Mouse (Mus musculus) liver, embryonic 16.5 days (tissue): Measurements from ENCODE around the gene Rhobtb3. TPM values are rescaled to one million over a fixed set of nuclear protein-coding genes. Genes with fewer than 3 reads are reported as not detected.

Experiments used
- ATAC-seq: fragments of 200-750 bp; cut with Nextera tagmentation; 2 replicates; pipeline ENCODE4 v1.8.0; 2017; ENCODE audit warnings: low read depth, mild to moderate bottlenecking, moderate number of reproducible peaks, moderate library complexity
- H3K27ac ChIP-seq: fragments of 300-500 bp; sonication (generic); 2 replicates; pipeline ENCODE4 v1.5.1; 2014; ENCODE audit warnings: mild to moderate bottlenecking, low read length
- H3K27me3 ChIP-seq: fragments of 300-500 bp; sonication (generic); 2 replicates; pipeline ENCODE4 v1.6.1; 2014; ENCODE audit warnings: low read depth, low read length, mixed read lengths; ENCODE audit not compliant: control insufficient read depth, insufficient read depth
- H3K36me3 ChIP-seq: fragments of 300-500 bp; sonication (generic); 2 replicates; pipeline ENCODE4 v1.6.1; 2014; ENCODE audit warnings: mild to moderate bottlenecking; ENCODE audit not compliant: control insufficient read depth, insufficient read depth
- H3K4me1 ChIP-seq: fragments of 300-500 bp; sonication (generic); 2 replicates; pipeline ENCODE4 v1.6.1; 2014; ENCODE audit warnings: low read depth, low read length, mixed read lengths; ENCODE audit not compliant: control insufficient read depth
- H3K4me2 ChIP-seq: fragments of 300-500 bp; sonication (generic); 2 replicates; pipeline ENCODE4 v1.6.1; 2014; ENCODE audit warnings: low read depth, low read length, mixed read lengths
- H3K4me3 ChIP-seq: fragments of 300-500 bp; sonication (generic); 2 replicates; pipeline ENCODE4 v1.5.1; 2014; ENCODE audit warnings: low read depth, mild to moderate bottlenecking, low read length
- H3K9ac ChIP-seq: fragments of 300-500 bp; sonication (generic); 2 replicates; pipeline ENCODE4 v1.6.1; 2014; ENCODE audit warnings: low read depth, low read length
- H3K9me3 ChIP-seq: fragments of 300-500 bp; sonication (generic); replicated peaks from 2 replicates; pipeline ENCODE4 v1.6.1; 2016; ENCODE audit warnings: low read length; ENCODE audit not compliant: control insufficient read depth
- WGBS: fragments of 180-500 bp; shearing (Covaris S2); extraction: QIAGEN DNeasy Blood & Tissue Kit; methylation state at CpG from one replicate; pipeline ENCODE4 v1.1.7; 2014; ENCODE audit not compliant: insufficient replicate concordance; 5-methylcytosine and 5-hydroxymethylcytosine counted together
- polyA plus RNA-seq: library from polyadenylated mRNA; unstranded; fragments of >200 nt; fragmentation: Nextera tagmentation; extraction: Ambion mirVana; gene quantifications from 2 replicates; pipeline ENCODE4 v1.2.1, GENCODE M21; 2015

Gene Rhobtb3
- polyA plus RNA-seq, 1 experiment from 2014 or later: 4.0 TPM

DNA sequence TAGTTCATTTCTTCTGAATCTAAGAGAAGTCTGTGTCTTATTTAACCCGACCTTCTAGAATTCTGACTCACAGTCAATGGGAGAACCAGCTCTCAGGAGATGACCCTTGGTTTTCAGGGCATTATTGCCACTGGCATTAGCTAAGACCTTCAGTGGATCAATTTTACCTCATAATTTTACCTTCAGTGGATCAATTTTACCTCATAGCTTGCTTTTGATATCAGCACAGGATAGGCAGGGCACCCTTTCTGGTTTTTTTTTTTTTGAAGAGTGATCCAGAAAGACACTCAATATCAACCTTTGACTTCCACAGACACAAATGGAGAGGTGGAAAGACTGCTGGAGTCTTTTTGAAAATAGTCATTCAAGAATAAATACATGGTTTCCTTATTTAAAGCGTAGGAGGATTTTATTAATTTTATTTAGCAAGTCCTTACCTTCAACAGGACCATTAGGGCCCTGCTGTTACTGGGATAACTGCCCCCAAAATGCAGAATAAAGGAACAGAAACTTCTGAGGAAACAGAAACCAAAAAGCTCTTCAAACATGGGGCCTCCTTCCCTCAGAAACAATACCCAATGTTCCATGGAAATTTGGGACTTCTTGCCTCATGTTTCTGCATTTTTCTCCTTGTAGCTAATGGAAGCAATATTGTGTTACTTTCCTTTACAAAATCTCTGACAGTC is 98.7 kb downstream of the Rhobtb3 start:
- ATAC-seq: no peak
- no peak overlapping the region; the same call in 1 of the 2 replicates for H3K27ac ChIP-seq
- H3K27me3 ChIP-seq: no peaks in the 10 kb centered on the region
- H3K4me1 ChIP-seq: peaks cover 19% of the 10 kb centered on the region
- H3K4me2 ChIP-seq: peak overlapping the region; percentile 12; the same call in 1 of the 2 replicates
- no peaks in the 10 kb centered on the region for H3K9me3 ChIP-seq
- WGBS: 72% methylated on average over 2 of the region's 2 CpGs
- H3K4me3 ChIP-seq: no peak overlapping the region
- peaks cover 4% of the 10 kb centered on the region for H3K36me3 ChIP-seq
- no peak overlapping the region for H3K9ac ChIP-seq

DNA sequence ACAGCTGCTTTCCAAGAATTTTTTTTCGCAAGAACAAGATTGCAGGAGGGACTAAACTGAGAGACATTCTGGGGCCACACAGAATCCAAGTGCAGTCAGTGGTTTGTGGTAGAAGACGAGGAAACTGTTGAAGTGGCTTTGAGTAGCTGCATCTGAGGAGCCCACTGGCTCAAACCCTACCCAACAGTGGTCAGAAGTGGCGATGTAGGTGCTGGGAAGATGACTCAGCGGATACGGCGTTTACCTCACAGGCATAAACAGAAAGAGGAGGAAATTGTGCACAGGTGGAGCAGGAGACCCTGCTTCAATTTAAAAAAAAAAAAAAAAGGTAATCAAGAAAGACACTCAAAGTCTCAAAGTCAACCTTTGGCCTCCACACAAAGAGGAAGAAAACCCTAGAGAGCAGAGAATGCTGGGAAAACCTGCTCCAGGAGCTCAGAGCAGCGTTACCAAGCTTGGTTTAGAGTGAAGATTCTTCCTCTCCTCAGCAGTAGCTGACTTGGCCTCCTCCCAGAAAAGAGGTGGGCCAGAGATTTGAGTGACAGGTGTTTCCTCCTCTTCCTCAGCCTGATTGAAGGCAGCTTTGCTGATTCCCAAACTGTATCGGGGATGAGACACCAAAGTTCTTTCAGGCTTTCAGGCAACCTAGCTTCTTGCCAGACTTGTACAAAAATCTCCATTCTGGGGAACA is 99.6 kb downstream of the Rhobtb3 start:
- no peak for ATAC-seq
- Histone ChIP-seq H3K9ac (no peak overlapping the region), H3K4me1 (peaks cover 23% of the 10 kb centered on the region), H3K4me3 (no peak overlapping the region), H3K27ac (peak overlapping the region; percentile 21; the same call in 1 of the 2 replicates), H3K27me3 (no peaks in the 10 kb centered on the region), H3K9me3 (no peaks in the 10 kb centered on the region), H3K36me3 (peaks cover 3% of the 10 kb centered on the region; the same call in 1 of the 2 replicates), H3K4me2 (no peak overlapping the region)
- WGBS: 43% methylated on average over 8 of the region's 8 CpGs

- Histone ChIP-seq H3K36me3 (peaks cover 3% of the 10 kb centered on the region; the same call in 1 of the 2 replicates), H3K4me3 (no peak overlapping the region), H3K4me1 (peaks cover 26% of the 10 kb centered on the region), H3K9me3 (no peaks in the 10 kb centered on the region), H3K27me3 (no peaks in the 10 kb centered on the region), H3K4me2 (no peak overlapping the region), H3K9ac (no peak overlapping the region), H3K27ac (no peak overlapping the region)
- no peak for ATAC-seq
- 85% methylated on average over 5 of the region's 5 CpGs for WGBS
Observed at GRCm38 (mm10) chr13:75843331-75843730, 100.4 kb downstream of the Rhobtb3 start.

DNA sequence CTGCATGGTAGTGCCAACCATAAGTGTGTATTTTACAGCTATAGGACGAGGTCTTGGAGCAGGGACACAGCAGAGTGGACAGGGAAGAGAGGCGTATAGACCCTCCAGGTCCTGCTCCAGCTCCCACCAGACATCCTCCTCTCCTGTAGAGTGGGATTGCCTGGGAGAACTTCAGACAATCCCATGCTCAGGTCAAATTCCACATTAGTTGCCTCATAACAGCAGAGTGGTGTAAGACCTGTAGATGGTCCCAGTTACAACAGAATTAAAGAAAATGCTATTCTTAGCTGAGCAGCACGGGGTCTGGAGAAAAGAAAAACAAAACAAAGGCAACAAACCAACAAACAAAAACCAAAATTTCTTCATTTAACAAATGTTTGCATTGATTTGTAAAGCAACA is 101.8 kb downstream of the Rhobtb3 start:
- Histone ChIP-seq H3K9ac (no peak overlapping the region), H3K9me3 (no peaks in the 10 kb centered on the region), H3K4me3 (peak overlapping the region; percentile 65; the same call in 1 of the 2 replicates), H3K36me3 (no peaks in the 10 kb centered on the region), H3K4me2 (peak overlapping the region; percentile 66), H3K4me1 (peaks cover 23% of the 10 kb centered on the region), H3K27ac (no peak overlapping the region), H3K27me3 (no peaks in the 10 kb centered on the region)
- WGBS: 62% methylated on average over 3 of the region's 3 CpGs
- ATAC-seq: peak; percentile 37

- 54% methylated on average over 6 of the region's 6 CpGs for WGBS
- peaks cover 20% of the 10 kb centered on the region for H3K4me1 ChIP-seq
- no peak for ATAC-seq
Observed at GRCm38 (mm10) chr13:75840752-75841285, 102.9 kb downstream of the Rhobtb3 start.

GRCm38 (mm10) chr13:75839719-75840481 is 103.8 kb downstream of the Rhobtb3 start, which contains the start of gene Glrx:
Glrx (plus strand) TSS chr13:75839868.
- Histone ChIP-seq H3K36me3 (no peaks in the 10 kb centered on the region), H3K4me1 (peaks cover 20% of the 10 kb centered on the region), H3K27me3 (no peaks in the 10 kb centered on the region), H3K9me3 (no peaks in the 10 kb centered on the region), H3K9ac (peak within 1 kb of the TSS; percentile 58), H3K4me3 (peak within 1 kb of the TSS; percentile 65), H3K4me2 (peak within 1 kb of the TSS; percentile 66), H3K27ac (peak within 1 kb of the TSS; percentile 55)
- under 1% methylated on average over 12 of the region's 12 CpGs for WGBS
- ATAC-seq: peak; percentile 80

More at GRCm38 (mm10) chr13:75840752-75841285, 102.9 kb downstream of the Rhobtb3 start:
- Histone ChIP-seq H3K36me3 (no peaks in the 10 kb centered on the region), H3K9ac (peak overlapping the region; percentile 58; the same call in 1 of the 2 replicates), H3K27ac (peak overlapping the region; percentile 21; the same call in 1 of the 2 replicates), H3K4me2 (peak overlapping the region; percentile 66), H3K27me3 (no peaks in the 10 kb centered on the region), H3K4me3 (peak overlapping the region; percentile 65), H3K9me3 (no peaks in the 10 kb centered on the region)

DNA sequence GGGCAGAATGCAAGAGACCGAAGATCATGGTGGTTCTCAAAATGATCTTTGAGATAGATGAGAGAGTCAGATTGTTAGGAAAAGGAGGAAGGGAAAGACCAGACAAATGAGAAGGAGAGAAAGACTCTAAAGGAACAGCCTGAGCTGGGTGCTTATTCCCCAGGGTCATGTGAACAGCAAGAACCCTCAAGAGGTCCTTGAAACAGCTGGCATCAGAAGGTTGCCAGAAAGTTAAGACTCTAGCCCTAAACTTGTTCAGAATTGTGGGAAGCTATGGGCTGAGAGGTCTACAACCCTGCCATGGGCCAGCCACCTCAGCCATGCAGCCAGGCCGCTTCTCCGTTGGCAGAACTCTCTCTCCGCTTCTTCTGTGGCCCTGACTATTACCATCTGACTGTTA is 105.2 kb downstream of the Rhobtb3 start:
- Histone ChIP-seq H3K4me1 (peaks cover 9% of the 10 kb centered on the region), H3K9me3 (no peaks in the 10 kb centered on the region), H3K36me3 (no peaks in the 10 kb centered on the region), H3K9ac (no peak overlapping the region), H3K27me3 (no peaks in the 10 kb centered on the region), H3K4me2 (no peak overlapping the region), H3K4me3 (no peak overlapping the region), H3K27ac (no peak overlapping the region)
- ATAC-seq: no peak
- 73% methylated on average over 4 of the region's 4 CpGs for WGBS

DNA sequence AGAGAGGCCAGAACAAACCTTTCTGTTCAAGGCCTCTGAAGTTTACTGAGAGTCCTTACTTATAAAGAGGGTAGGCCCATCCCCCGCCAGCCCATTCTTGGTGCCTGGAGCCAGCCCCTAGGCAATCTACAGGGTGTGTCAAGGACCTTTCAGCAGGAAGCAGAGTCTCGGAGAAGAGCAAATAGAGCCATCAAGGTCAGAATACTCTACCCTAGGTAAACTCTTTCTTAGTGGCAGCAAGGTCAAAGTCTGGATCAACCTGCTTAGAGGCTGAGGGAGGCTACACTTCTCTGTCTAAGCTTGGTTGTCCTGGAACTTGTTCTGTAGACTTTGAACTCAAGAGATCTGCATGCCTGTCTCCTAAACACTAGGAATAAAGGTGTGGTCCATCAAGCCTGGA is 108.3 kb downstream of the Rhobtb3 start:
- no peak overlapping the region for H3K27ac ChIP-seq
- WGBS: 61% methylated on average over 2 of the region's 2 CpGs
- peaks cover 7% of the 10 kb centered on the region for H3K4me1 ChIP-seq
- H3K36me3 ChIP-seq: no peaks in the 10 kb centered on the region
- no peak overlapping the region for H3K4me3 ChIP-seq
- H3K9me3 ChIP-seq: no peaks in the 10 kb centered on the region
- no peak for ATAC-seq
- H3K4me2 ChIP-seq: no peak overlapping the region
- H3K9ac ChIP-seq: no peak overlapping the region
- no peaks in the 10 kb centered on the region for H3K27me3 ChIP-seq
